Mouse (Mus musculus): ENCODE data around the gene Zdhhc19.

The Zdhhc19 gene

GRCm38 (mm10) chr16:32610460-32611255 lies 114.6 kb downstream of the Zdhhc19 start:
- DNase-seq (ENCODE audit: low spot score): no peak
